Mouse (Mus musculus) heart, adult 2 months (tissue): ENCODE data around the gene Inafm2.

Experiments used
- CTCF ChIP-seq: fragments of 200-600 bp; IDR thresholded peaks from 2 replicates; pipeline ENCODE4 v1.8.1; 2022; ENCODE audit warnings: antibody characterized with exemption, mild to moderate bottlenecking, moderate library complexity
- EP300 ChIP-seq: fragments of 200-500 bp; IDR thresholded peaks from 2 replicates; pipeline ENCODE4 v1.6.1; 2011; ENCODE audit warnings: low read depth, low read length, control low read depth; ENCODE audit not compliant: insufficient read depth

DNA sequence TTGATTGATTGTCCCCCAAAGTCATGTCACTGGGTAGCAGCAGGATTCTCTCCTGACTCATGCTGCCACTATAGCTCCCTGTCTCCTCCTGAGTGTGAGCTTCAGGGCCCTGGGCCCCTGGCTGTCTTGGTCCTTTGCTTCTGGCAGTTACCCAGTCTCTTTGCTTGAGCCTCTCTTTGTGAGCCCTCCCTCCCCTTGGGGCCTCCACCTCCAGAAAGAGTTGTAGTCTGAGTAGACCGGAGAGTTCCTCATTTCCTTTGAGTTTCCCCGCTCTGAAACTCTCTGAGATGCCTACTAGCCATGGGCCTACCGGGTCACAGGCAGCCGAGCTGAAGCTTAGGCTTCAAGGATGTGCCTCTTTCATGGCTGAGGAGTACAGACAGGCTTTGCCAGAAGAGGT is 48.1 kb downstream of the Inafm2 start:
- TF ChIP-seq EP300: no peak
- TF ChIP-seq CTCF: no peak
